Mouse (Mus musculus) mouse trophoblast stem cell (cell line): ENCODE measurements around the gene Flot2.

Experiments used
- in situ Hi-C, 2 experiments: fragments of 300-500 bp; cut with MseI, MboI; formaldehyde crosslinking; loops; 2 replicates in 1 of 2; 3 replicates in 1 of 2; pipeline ENCODE4 v1.15.1; 2025

Flot2 gene

GRCm38 (mm10) chr11:78102958-78103747 is 65.4 kb downstream of the Flot2 start:
- in situ Hi-C loops: loop anchor here in 1 of 2 experiments (5.0 kb wide), 1 partner anchor 49 kb away; no protein-coding TSS in a partner anchor

- in situ Hi-C loops: loop anchor here in 1 of 2 experiments (5.0 kb wide), 1 partner anchor 48 kb away; no protein-coding TSS in a partner anchor
These were observed 66.8 kb downstream of the Flot2 start for GRCm38 (mm10) chr11:78104501-78104900.
